Mouse (Mus musculus) layer of hippocampus, adult 18-20 months (tissue): ENCODE data around the gene Tlnrd1. TPM values are rescaled to one million over a fixed set of nuclear protein-coding genes. Genes with fewer than 3 reads are reported as not detected.
"Not testable (repeated sequence)": the region's sequence is repeated elsewhere in the genome, so short reads cannot be mapped to it uniquely, and the experiment has no call there.

Experiments used
- DNase-seq, 2 experiments: peaks; one replicate each; pipeline ENCODE4 v3.0.0; 2022; ENCODE audit warnings: low spot score in 2 of 2
- long read RNA-seq: library from polyadenylated mRNA; stranded (forward); transcript quantifications from one replicate; pipeline ENCODE4 v2.0.0, GENCODE M21; 2021
- total RNA-seq, 2 experiments: library from RNA; stranded (reverse); gene quantifications; 2 replicates each; pipeline ENCODE4 v1.2.3; 2021

Gene Tlnrd1
- total RNA-seq, result 10 to 100 TPM; 21.5 to 23.9 TPM
- long read RNA-seq, full-length matches to known transcripts, result 94 of 94 reads
- long read RNA-seq, partial matches to known transcripts, result 0 of 94 reads
- long read RNA-seq, other reads (novel, unspliced or antisense), result 0 of 94 reads

DNA sequence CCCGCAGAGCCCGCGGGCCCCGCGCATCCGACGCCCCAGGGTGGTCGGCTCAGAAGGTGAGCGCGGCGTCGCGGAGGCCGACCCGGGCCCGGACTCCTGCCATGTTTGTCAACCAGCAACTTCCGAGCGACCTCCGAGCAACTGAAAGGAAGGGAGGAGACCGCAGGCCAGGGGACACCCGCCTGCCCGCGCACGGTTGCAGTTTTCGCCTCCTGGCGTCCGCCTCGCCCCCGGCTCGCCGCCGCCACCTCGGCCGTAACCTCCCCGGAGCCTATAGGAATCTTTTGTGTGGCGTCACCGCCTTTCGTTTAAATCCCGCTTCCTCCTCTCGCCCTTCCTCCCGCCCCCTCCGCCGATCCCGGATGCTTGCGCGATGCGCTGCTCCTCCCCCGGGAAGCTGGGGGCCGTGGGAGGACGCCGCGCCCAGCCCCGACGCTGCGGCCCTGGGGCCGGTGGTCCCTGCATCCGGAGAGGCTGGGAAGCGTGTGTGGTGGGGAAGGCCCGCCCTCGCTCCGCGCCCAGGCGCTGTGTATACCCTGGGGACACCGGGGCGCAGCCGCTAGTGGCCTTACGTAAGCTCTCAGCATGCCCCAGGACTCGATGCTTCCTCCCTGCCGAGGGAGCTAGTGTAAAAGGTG, at the start of gene Tlnrd1, which contains the start of gene Mesd:
Tlnrd1 (minus strand) TSS at position 285 of the 638 bp plus-strand sequence.
Mesd (plus strand) TSS at position 446 of the 638 bp plus-strand sequence.
- peak; percentile 87 to 91 for DNase-seq

DNA sequence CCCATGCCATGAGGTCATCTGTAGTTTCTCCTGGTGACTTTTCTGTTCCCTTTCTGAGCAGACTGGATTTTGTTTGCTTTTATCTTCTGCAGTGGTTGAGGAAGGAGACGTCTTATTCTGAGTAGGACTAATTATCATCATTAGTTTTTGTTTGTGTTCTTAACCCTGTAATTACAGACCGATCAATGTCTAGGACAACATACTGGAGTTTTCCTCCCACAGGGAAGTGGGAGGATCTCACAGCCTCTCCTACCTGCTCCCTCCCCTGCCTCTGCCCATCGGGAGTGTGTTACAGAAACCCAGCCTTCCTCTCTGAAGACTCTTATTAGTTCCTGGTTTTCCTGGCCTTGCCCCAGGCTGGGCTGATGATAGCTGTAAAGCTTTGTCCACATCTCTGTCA, 37.5 kb upstream of the Tlnrd1 start:
- no peak for DNase-seq

DNA sequence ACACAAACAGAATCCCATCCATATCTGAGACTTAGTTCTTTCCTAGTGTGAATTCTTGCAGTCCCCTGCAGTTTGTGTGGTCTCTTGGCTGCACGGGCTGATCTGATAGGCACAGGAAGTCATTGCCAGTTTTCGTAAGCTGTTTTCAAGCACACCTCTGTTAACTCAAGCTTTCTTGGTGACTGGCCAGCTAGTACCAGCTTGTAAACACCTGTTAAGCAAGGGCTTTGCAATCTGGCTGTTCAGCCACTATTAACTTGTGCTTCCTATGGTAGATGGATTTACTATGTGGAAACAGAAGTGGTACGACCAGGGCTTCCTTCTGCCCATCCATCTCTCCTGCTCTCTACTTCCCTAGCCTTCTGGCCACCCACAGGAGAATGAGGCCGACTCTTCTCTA, 36.1 kb upstream of the Tlnrd1 start:
- DNase-seq, result no peak

DNA sequence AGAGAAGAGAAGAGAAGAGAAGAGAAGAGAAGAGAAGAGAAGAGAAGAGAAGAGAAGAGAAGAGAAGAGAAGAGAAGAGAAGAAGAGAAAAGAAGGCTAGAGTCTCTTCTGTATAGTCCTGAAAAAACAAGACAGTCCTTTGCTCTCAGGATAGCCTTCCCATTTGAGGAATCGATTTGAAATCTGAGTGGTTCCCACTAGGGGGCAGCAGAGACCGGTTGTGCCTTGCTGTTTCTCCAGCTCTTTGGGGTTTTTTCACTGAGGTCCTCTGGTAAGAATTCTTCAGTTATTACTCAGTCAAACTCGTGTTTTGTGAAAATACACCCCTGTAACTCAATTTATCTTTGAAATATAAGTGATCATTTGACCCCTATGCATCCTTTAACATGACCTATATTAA, 30.5 kb upstream of the Tlnrd1 start:
- peak; percentile 76 to 92 for DNase-seq

DNA sequence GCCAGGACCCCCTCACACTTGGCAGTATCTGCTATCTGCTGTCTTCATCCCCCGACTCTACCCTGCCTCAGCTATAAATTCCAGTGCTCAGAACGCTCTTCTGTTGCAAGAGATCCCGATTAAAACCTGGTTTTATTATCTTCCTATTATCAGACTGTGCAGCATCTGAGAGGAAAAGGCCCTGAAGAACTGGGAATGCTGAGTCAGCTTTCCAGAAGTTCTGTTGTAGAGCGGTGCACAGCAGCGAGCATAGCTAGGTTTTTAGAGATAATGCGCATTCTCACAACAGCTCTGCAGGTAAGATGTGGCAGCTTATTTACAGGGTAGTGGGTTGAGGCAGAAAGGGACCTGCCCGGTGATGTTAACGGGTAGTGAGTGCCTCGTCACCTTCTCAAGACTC, 29.9 kb upstream of the Tlnrd1 start:
- DNase-seq, result no peak

DNA sequence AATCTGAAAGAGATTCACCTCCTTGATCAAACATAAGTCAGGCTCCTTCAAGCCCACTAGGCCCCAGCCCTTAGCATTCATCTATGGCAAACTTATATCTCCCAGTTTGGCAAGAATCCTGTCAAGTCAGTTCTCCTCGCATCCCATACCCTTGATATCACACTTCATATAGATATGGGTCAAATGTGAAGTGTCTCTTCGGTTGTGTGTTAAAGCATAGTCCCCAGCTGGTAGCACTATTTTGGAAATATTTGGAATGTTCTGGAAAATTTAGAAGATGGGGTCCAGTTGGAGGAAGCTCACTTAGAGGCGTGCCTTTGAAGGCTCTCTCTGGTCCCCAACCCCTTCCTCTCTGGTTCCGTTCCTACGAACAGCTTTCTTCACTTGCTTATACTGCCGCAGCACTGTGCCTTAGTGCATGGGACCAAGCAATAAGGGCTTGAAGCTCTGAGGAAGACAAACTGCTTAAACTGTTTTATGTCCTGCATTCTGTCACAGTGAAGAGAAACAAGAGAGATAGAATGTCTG, 29.4 kb upstream of the Tlnrd1 start:
- no peak for DNase-seq

DNA sequence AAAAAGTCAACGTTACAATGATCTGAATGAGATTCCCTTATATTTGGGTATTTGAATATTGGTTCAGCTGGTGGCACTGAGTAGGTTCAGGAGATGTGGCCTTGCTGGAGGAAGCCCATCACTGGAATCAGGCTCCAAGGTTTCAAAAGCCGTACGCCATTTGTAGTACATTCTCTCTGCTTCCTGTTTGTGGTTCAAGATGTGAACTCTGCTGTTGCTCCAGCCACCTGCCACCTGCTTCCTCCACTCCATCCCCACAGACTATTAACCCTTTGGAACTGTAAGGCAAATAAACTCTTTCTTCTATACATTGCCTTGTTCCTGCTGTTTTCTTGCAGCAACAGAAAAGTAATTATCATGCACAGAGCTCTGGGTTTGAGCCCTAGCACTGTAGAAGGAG, 27.8 kb upstream of the Tlnrd1 start:
- DNase-seq, result no peak

DNA sequence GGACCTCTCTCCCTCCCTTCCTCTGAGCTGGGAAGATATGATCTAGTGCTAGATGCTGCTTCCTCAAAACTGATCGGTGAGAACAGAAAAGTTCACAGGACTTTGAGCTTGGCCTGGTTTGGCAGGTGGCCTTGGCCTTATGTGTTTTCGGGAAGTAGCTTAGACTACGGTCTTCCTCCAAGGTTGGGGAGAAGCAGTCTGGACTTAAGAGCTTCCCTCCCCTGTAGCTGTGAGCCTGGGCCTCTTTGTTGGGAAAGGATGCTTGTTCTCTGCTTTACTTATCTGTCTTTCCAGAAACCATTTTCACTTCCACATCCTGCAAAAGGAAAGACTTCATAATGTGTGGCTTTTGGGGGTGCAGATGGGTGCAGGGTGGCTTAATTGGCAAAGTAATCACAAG, 20.7 kb upstream of the Tlnrd1 start:
- DNase-seq, result no peak

DNA sequence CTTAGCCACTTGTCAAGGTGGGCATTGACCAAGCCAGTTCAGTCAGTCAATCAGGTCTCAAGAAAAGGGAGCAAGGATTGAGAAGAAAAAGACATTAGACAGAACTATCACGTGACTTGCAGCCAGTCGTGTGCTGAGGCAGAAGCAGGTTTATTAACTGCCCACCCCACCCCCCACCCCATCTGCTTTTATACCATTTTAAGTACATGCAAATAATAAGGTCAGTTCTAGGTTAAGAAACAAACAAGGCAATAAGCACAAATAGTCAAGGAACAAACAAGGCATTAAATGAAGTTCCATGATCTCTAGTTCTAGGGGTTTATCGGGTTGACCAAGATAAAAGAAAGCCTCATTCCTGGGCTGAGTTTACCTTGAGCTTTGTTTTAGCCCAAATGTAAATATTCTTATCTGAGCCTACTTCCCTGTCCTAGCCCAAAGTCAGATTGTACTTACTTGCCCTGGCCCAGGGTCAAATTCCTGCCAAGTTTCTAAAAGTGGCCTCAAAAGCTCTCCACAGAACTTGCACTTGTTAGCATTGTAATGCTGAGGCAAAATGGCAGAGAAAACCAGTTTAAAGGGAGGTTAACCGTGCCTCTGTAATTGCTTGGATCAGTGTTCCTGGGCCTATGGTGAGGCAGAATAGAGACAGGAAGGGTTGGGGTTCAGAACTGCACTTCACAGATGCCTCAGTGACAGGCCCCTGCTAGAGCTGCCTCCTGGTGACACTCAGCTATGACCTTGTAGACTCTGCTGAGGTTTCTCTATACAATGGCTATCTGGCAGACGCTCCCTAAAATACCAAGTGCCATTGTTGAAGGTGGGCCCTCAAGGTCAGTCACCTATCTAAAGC, 18.4 kb upstream of the Tlnrd1 start:
- DNase-seq, result no peak

DNA sequence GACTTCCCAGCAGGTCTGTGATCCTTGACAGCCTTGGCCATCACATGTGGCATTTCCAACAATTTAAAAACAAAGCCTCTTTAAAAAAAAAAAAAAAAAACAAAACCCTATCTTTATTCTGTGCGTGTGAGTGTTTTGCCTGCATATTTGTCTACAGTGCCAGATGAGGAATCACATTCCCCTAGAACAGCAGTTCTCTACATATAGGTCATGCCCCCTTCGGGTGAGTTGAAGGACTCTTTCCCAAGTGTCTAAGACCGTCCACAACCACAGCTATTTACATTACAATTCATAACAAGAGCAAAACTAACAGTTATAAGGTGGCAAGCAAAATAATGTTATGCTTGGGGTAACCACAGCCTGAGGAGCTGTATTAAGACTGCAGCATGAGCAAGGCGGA, 17.3 kb upstream of the Tlnrd1 start:
- DNase-seq, result no peak

DNA sequence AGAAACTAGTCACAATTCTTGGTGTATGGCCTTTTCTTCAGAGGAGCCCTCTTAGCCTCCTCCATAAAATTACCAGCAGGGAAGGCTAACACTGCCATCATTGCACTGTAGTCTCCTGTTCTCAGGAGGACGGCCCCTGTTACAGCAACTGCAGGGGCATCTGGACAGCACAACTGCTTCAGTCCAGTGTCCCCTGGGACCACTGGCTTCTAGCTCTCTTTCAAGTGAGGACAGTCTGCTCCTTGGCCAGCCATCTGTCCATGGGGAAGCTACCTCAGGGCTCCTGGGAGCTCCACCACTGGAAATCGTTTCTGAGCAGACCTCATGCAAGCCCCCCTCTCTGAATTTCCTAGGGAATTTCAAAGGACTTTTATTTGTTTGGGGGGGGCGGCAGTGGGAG, 16.4 kb upstream of the Tlnrd1 start:
- DNase-seq, result no peak

DNA sequence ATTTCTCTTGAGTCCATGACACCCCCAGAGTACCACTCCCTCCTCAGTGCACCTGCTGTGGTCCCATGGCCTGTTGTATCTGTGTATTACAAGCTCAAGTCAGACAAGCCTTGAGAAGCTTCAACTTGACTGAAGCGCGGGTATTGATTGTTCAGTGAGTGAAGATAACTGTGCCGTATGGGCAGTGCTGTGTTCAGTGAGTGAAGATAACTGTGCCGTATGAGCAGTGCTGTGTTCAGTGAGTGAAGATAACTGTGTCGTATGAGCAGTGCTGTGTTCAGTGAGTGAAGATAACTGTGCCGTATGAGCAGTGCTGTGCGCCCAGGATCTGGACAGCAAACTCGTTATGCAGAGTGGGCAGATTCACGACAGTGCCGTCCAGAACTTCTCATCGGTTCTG, 14.2 kb upstream of the Tlnrd1 start:
- DNase-seq, result no peak

DNA sequence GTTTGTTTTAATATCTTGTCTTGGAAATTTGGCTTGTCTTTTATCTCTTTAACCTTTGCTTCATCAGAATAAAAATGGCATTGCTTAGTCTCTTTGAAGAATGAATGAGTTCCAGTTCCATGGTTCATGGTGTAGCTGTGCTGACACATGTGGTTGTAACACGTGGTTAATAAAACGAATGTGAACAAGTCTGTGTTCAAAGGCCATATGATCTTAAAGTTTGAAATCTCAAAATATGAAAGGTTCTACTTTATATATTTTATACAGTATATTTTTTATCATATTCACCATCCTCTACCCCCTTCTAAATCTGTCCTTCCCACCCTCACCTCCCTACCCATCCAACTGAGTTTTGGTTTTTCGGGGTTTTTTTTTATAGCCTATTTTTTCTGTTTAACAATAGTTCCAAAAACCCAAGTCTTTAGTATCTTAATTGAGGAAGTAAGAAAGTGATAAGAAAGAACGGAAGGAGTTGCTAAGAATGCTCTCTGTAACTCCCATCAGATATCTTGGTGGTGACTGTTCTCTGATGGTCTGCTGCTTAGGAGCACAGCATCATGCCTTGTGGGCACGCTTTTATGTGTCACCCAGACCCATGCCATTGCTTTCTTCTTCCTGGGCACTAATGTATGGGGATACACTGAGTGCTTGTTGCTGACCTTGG, 12.1 kb upstream of the Tlnrd1 start:
- no peak for DNase-seq

DNA sequence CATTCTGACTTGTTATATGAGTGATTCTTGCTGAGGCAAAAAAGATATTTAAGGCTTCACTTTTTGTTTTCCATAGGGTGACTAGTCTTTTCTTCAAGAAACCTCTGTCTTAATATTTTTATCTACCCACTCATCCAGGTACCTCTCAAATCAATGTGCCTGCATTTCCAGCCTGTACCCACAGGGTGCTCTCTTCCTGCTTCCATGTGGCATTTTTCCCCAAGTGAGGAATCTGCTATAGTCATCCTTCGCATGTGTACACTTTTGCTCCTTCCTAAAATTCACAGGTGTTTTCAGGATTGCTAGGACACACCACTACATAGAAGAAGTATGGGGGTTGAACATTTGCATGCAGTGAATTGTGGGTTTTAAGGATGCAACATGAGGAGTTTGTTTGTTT, 10.2 kb upstream of the Tlnrd1 start:
- no peak for DNase-seq

DNA sequence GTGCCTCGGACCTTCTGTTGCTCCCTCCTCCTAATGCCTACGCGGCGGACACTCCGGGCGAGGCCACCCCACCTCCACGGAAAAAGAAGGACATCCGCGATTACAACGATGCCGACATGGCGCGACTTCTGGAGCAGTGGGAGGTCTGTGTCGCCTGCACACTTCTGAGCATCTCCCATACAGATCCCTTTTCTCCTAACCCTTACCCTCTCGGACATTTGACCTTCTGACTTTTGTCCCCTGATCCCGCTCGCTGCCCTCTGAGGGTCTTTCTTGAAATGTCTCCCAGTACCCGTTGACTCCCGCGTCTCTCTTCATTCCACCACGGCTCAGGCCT, 8.2 kb upstream of the Tlnrd1 start:
- no peak for DNase-seq

DNA sequence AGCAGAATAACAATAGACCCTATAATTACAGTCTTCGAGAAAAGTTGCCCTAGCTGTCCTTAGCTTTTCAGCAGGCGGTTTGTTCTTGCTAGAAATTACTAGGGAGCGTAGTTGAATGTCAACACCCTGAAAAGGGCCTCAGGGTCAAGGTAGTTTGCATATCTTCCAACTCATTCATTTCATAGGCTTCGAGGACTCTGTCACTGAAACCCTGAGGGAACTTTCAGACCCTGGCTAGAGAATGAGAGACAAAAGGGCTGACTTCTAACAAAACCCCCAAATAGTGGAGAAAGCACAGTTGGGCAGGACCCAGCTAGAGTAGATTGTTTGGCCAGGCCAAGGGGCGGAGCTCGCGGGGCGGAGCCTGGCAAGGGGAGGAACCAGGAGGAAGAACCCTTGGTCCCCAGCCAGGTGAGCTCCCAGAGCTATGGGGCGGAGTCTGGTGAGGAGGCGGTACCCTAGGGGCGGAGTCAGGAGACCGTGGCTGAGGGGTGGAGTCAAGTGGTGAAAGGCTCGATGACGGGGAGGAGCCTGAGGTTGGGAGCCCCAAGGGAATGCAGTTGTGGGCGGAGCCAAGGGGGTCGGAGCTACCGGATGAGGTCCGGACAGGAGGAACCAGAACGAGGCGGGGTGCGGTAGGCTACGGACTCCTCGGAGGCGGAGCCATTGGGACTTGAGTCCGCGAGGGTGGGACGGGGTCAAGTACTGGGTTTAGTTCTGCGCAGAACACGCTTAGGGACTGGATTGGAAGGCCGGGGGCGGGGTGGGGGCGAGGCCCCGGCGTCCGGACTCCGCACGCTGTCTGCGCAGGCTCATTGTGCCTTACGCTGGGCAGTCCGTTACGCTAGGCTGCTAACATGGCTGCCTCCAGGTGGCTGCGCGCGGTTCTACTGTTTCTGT, 7.6 kb upstream of the Tlnrd1 start:
- peak; percentile 97 to 98 for DNase-seq

DNA sequence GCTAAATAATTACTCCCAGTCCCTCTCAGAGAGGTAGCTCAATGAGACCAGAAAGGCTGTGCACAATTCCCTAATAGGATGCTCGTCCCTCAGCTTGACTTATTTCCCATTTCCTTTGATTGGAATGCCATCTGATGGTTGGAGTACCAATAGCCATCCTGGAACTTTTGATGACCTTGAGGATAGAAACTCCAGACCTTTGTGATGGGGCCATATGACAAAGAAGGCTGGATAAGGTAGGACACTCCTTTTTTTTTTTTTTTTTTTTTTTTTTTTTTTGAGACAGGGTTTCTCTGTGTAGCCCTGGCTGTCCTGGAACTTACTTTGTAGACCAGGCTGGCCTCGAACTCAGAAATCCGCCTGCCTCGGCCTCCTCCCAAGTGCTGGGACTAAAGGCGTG, 5.8 kb upstream of the Tlnrd1 start:
- DNase-seq, result not testable (repeated sequence)

DNA sequence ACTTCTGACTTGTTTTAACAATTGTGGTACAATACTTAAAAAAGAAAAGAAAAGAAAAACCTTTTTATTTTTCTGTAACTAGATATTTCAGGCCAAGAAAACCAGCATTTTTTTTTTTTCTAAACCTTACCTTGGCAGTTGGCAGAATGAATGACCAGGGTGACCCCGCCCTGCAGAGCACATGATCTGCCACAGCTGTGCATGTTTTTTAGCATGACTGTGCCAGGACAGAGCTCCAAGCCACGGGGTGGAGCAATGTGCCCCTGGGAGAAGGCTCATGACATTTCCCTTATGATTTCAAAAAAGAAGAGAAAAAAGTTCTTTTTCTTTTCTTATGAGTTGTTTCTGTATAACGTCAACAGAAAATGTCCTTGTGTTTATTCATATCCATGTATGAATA, 5.3 kb upstream of the Tlnrd1 start:
- no peak for DNase-seq

DNA sequence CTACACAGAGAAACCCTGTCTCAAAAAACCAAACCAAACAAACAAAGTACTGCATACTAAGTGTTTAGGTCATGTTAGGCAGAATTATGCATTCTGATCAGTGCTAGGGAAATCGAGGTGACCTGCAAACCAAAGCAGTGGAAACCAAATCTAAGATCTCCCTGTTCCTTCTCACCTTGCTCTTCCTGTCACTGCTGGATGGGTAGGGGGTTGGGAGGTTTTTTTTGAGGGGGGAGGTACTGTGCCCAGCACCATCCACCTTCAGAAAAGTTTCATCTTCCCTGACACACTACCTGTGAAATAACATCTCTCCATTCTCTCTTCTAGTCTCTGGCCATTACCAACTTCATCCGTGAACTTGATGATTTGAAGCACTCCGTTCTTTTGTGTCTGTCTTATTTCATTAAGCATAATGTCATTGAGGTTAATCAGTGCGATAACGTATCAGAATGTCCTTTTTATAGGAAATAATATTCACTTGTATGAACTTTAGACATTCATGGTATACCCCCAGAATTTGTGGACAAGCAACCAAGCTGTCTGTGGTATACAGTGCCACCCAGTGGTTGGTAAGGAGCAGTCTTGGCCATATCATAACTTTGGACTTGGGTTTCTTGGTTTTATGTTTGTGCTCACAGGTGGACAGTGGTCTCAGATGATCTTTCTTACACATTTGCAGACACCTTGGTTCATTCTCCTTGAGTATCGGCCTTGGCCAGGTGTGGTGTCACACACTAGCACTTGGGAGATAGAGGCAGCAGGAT, 2.4 kb upstream of the Tlnrd1 start:
- DNase-seq, result no peak

DNA sequence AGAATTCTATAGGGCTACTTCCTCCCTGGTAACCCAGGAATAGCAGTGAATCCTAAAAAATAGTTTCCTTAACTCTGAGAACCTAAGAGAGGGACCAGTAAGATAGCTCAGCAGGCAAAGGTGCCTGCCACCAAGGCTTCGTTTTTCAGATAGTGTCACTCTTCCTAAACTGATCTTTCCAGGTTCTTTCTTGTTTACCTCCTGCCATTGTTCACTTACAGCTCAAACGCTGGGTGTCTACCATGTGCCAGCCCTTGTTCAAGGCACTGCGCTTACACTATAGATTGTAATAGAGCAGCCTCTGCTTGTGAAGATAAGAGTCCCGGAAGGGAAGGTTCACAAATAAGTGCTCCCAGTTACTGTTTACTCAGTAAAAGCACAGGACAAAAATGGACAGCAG, 1.7 kb upstream of the Tlnrd1 start:
- DNase-seq, result no peak
